Mouse (Mus musculus) G1E (cell line): ENCODE measurements at regions not wholly inside any gene's neighbourhood (a gene's known extent, or its start where the extent isn't known, plus 50 kb on each side); places are given as distances from the start of the nearest gene placed in this dataset.

Source experiments
- CTCF ChIP-seq: IDR thresholded peaks from 2 replicates; pipeline ENCODE4 v1.5.1; 2012; ENCODE audit warnings: low read depth, low read length, inconsistent platforms, mixed read lengths
- TAL1 ChIP-seq: conservative IDR thresholded peaks from 2 replicates; pipeline ENCODE4 v1.6.1; 2012; ENCODE audit warnings: low read depth, low read length, inconsistent platforms, mixed read lengths

DNA sequence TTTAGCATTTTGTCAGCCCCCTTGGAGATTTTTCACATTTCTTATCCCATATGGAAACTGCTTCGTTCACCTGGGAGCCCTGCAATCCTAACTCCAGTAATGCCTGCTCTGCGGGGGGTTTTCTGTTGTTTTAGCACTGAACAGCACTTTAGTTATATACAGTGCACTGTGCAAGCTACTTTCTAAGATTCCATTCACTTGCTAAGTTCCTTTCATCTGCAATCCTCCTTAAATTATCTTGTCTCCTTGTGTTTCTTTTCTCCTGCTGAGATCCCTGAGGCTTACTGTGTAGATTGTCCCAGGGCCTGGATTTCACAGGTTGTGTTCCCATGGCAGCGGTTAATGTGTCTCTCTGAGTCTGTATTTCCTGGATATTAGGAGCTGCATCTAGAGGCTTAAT is 173.3 kb upstream of the Elac2 start:
- TF ChIP-seq TAL1 (no peak), CTCF (no peak)
